Mouse (Mus musculus) limb, embryonic 14.5 days (tissue): ENCODE measurements at regions not wholly inside any gene's neighbourhood (a gene's known extent, or its start where the extent isn't known, plus 50 kb on each side); places are given as distances from the start of the nearest gene placed in this dataset.

Experiments
- ATAC-seq: fragments of 200-750 bp; cut with Nextera tagmentation; 2 replicates; pipeline ENCODE4 v1.8.0; 2017; ENCODE audit warnings: low read depth, moderate number of reproducible peaks, moderate TSS enrichment; ENCODE audit not compliant: low FRiP score
- DNase-seq: peaks from one replicate; pipeline ENCODE4 v3.0.0-alpha.2; 2015; ENCODE audit warnings: low spot score
- H3K27ac ChIP-seq: fragments of 300-500 bp; sonication (generic); replicated peaks from 2 replicates; pipeline ENCODE4 v1.5.1; 2014; ENCODE audit warnings: low read depth, mild to moderate bottlenecking, low read length, moderate library complexity, mixed read lengths
- H3K27me3 ChIP-seq: fragments of 300-500 bp; sonication (generic); 2 replicates; pipeline ENCODE4 v1.6.1; 2014; ENCODE audit warnings: low read length, mixed read lengths; ENCODE audit not compliant: control insufficient read depth, insufficient read depth
- H3K36me3 ChIP-seq: fragments of 300-500 bp; sonication (generic); 2 replicates; pipeline ENCODE4 v1.6.1; 2014; ENCODE audit warnings: mild to moderate bottlenecking, low read length, moderate library complexity, mixed read lengths; ENCODE audit not compliant: control insufficient read depth, insufficient read depth
- H3K4me1 ChIP-seq: fragments of 300-500 bp; sonication (generic); 2 replicates; pipeline ENCODE4 v1.6.1; 2014; ENCODE audit warnings: antibody characterized with exemption, low read length, mixed read lengths; ENCODE audit not compliant: control insufficient read depth, insufficient read depth
- H3K4me2 ChIP-seq: fragments of 300-500 bp; sonication (generic); replicated peaks from 2 replicates; pipeline ENCODE4 v1.6.1; 2014; ENCODE audit warnings: low read depth, mild to moderate bottlenecking, low read length, moderate library complexity; ENCODE audit not compliant: severe bottlenecking
- H3K4me3 ChIP-seq: fragments of 300-500 bp; sonication (generic); replicated peaks from 2 replicates; pipeline ENCODE4 v1.5.1; 2014; ENCODE audit warnings: low read length
- H3K9ac ChIP-seq: fragments of 300-500 bp; sonication (generic); 2 replicates; pipeline ENCODE4 v1.6.1; 2014; ENCODE audit warnings: mild to moderate bottlenecking, low read depth, low read length, moderate library complexity; ENCODE audit not compliant: severe bottlenecking
- H3K9me3 ChIP-seq: fragments of 300-500 bp; sonication (generic); 2 replicates; pipeline ENCODE4 v1.6.1; 2016; ENCODE audit warnings: low read length; ENCODE audit not compliant: control insufficient read depth
- POLR2A ChIP-seq: fragments of 200-500 bp; IDR thresholded peaks from 2 replicates; pipeline ENCODE4 v1.8.0; 2012; ENCODE audit warnings: inconsistent platforms, mild to moderate bottlenecking, moderate library complexity, borderline replicate concordance; ENCODE audit not compliant: insufficient read depth, insufficient read length; ENCODE audit errors: extremely low read depth
- WGBS: fragments of 180-500 bp; shearing (Covaris S2); extraction: QIAGEN DNeasy Blood & Tissue Kit; methylation state at CpG from one replicate; pipeline ENCODE4 v1.1.7; 2014; 5-methylcytosine and 5-hydroxymethylcytosine counted together

DNA sequence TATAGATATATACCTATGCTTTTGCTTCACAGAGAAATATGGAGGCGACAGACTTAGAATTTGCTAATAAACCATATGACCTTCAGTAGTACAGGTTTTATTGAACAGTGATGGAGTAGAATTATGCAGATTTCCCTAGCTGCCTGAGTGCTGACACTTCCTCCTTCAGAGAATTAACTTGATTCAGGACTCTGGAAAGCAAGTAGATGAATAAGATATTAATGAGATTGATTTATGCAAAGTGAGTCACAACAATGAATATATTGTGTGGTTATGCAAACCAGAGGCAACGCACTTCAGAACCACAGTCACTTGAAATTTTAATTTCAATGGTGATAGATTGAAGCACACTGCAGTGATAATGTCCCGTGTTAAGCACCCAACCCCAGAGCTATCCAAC, 112.5 kb upstream of the Slc35f1 start:
- DNase-seq = no peak
- H3K9me3 ChIP-seq = no peaks in the 10 kb centered on the region
- no peak overlapping the region for H3K4me3 ChIP-seq
- H3K4me2 ChIP-seq = no peak overlapping the region
- no peak for ATAC-seq
- no peaks in the 10 kb centered on the region for H3K4me1 ChIP-seq
- no peak overlapping the region for H3K27ac ChIP-seq
- no peak for TF ChIP-seq POLR2A
- H3K9ac ChIP-seq = no peak overlapping the region
- no peaks in the 10 kb centered on the region for H3K27me3 ChIP-seq
- WGBS = 85% methylated on average over 3 of the region's 3 CpGs
- no peaks in the 10 kb centered on the region for H3K36me3 ChIP-seq

DNA sequence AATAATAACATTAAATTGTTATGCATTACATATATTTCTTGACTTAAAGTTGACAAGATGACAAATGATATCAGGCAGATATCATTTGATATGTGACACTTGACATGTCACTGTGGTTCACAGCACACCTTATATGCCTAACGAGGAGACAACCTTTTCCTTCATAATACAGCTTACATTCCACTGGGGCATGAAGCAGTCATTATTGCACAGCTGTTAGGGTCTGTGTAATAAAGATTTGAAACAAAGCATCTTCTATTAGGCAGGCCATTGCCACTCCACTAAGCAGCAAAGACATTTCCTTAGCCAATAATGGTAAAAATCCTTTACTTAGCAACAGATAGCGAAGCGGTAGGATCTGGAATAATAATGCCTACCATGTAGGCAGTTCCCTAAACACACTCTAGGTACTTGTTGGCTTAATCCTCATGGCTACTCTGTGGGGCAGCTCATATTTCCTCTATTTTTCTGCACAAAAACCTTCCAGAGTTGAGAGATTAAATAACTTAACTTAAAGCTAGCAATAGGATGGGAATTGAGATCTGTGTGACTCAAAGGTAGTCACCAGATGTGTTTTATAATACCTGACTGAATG, 112.0 kb upstream of the Slc35f1 start:
- no peaks in the 10 kb centered on the region for H3K9me3 ChIP-seq
- H3K4me1 ChIP-seq = no peaks in the 10 kb centered on the region
- H3K9ac ChIP-seq = no peak overlapping the region
- H3K4me3 ChIP-seq = no peak overlapping the region
- H3K36me3 ChIP-seq = no peaks in the 10 kb centered on the region
- H3K27me3 ChIP-seq = no peaks in the 10 kb centered on the region
- no peak for DNase-seq
- H3K27ac ChIP-seq = no peak overlapping the region
- ATAC-seq = no peak
- TF ChIP-seq POLR2A = no peak
- 73% methylated on average over 3 of the region's 3 CpGs for WGBS
- no peak overlapping the region for H3K4me2 ChIP-seq

GRCm38 (mm10) chr10:52593780-52594179, 96.6 kb upstream of the Slc35f1 start:
- no peak for TF ChIP-seq POLR2A
- WGBS = 94% methylated on average over 12 of the region's 12 CpGs

More at GRCm38 (mm10) chr10:52593780-52594179, 96.6 kb upstream of the Slc35f1 start:
- no peaks in the 10 kb centered on the region for H3K4me1 ChIP-seq
- H3K9me3 ChIP-seq = no peaks in the 10 kb centered on the region
- H3K27ac ChIP-seq = no peak overlapping the region
- H3K4me2 ChIP-seq = no peak overlapping the region
- no peaks in the 10 kb centered on the region for H3K36me3 ChIP-seq
- no peak overlapping the region for H3K4me3 ChIP-seq
- ATAC-seq = no peak
- no peak for DNase-seq
- no peak overlapping the region for H3K9ac ChIP-seq
- H3K27me3 ChIP-seq = no peaks in the 10 kb centered on the region
